Mouse (Mus musculus) stomach, embryonic 14.5 days (tissue): ENCODE data around the gene Gch1. TPM values are rescaled to one million over a fixed set of nuclear protein-coding genes. Genes with fewer than 3 reads are reported as not detected.

Experiments used
- ATAC-seq: fragments of 200-750 bp; cut with Nextera tagmentation; 2 replicates; pipeline ENCODE4 v1.8.0; 2017; ENCODE audit warnings: low read depth, moderate TSS enrichment; ENCODE audit not compliant: insufficient number of reproducible peaks, insufficient read depth, low FRiP score
- H3K27ac ChIP-seq: fragments of 300-500 bp; sonication (generic); 2 replicates; pipeline ENCODE4 v1.5.1; 2014; ENCODE audit warnings: mild to moderate bottlenecking, low read length, moderate library complexity, mixed read lengths
- H3K27me3 ChIP-seq: fragments of 300-500 bp; sonication (generic); 2 replicates; pipeline ENCODE4 v1.6.1; 2014; ENCODE audit warnings: low read length, control low read depth, mixed read lengths; ENCODE audit not compliant: control insufficient read depth, insufficient read depth
- H3K36me3 ChIP-seq: fragments of 300-500 bp; sonication (generic); 2 replicates; pipeline ENCODE4 v1.6.1; 2014; ENCODE audit warnings: mild to moderate bottlenecking, control low read depth, low read length, moderate library complexity, mixed read lengths; ENCODE audit not compliant: control insufficient read depth, insufficient read depth
- H3K4me1 ChIP-seq: fragments of 300-500 bp; sonication (generic); 2 replicates; pipeline ENCODE4 v1.6.1; 2014; ENCODE audit warnings: low read length, control low read depth, mixed read lengths; ENCODE audit not compliant: control insufficient read depth, insufficient read depth
- H3K4me2 ChIP-seq: fragments of 300-500 bp; sonication (generic); replicated peaks from 2 replicates; pipeline ENCODE4 v1.6.1; 2014; ENCODE audit warnings: low read depth, low read length, control low read depth
- H3K4me3 ChIP-seq: fragments of 300-500 bp; sonication (generic); 2 replicates; pipeline ENCODE4 v1.5.1; 2014; ENCODE audit warnings: low read depth, low read length, control low read depth
- H3K9ac ChIP-seq: fragments of 300-500 bp; sonication (generic); replicated peaks from 2 replicates; pipeline ENCODE4 v1.6.1; 2014; ENCODE audit warnings: low read depth, mild to moderate bottlenecking, control low read depth, low read length, moderate library complexity, mixed read lengths
- H3K9me3 ChIP-seq: fragments of 300-500 bp; sonication (generic); 2 replicates; pipeline ENCODE4 v1.6.1; 2016; ENCODE audit warnings: low read depth, low read length, control low read depth; ENCODE audit not compliant: control insufficient read depth
- WGBS: fragments of 180-500 bp; shearing (Covaris S2); extraction: QIAGEN DNeasy Blood & Tissue Kit; methylation state at CpG from one replicate; pipeline ENCODE4 v1.1.7; 2014; 5-methylcytosine and 5-hydroxymethylcytosine counted together
- polyA plus RNA-seq: library from polyadenylated mRNA; unstranded; fragments of >200 nt; fragmentation: Nextera tagmentation; extraction: Ambion mirVana; gene quantifications from 2 replicates; pipeline ENCODE4 v1.2.1, GENCODE M21; 2014

The Gch1 gene
- polyA plus RNA-seq, 1 experiment from 2014 or later = 4.5 TPM

- H3K9me3 ChIP-seq = no peaks in the 10 kb centered on the region
- no peaks in the 10 kb centered on the region for H3K27me3 ChIP-seq
- 56% methylated on average over 3 of the region's 3 CpGs for WGBS
- H3K27ac ChIP-seq = no peak overlapping the region
- H3K4me1 ChIP-seq = peaks cover 7% of the 10 kb centered on the region; the same call in 1 of the 2 replicates
- no peak overlapping the region for H3K4me3 ChIP-seq
- H3K9ac ChIP-seq = no peak overlapping the region
- no peak overlapping the region for H3K4me2 ChIP-seq
- no peaks in the 10 kb centered on the region for H3K36me3 ChIP-seq
- ATAC-seq = 0 out of 2 replicates have a peak, but pooled peaks have one; percentile 28
Measured at GRCm38 (mm10) chr14:47105174-47105557, 84.0 kb downstream of the Gch1 start.

- 39% methylated on average over 19 of the region's 19 CpGs for WGBS
- Histone ChIP-seq H3K9me3 (no peaks in the 10 kb centered on the region), H3K27me3 (no peaks in the 10 kb centered on the region), H3K4me1 (peaks cover 7% of the 10 kb centered on the region; the same call in 1 of the 2 replicates), H3K9ac (no peak overlapping the region), H3K36me3 (no peaks in the 10 kb centered on the region), H3K4me2 (peak overlapping the region; percentile 17; the same call in 1 of the 2 replicates), H3K27ac (peak overlapping the region; percentile 11; the same call in 1 of the 2 replicates), H3K4me3 (no peak overlapping the region)
- 0 out of 2 replicates have a peak, but pooled peaks have one; percentile 28 for ATAC-seq
Measured at GRCm38 (mm10) chr14:47104246-47105173, 84.7 kb downstream of the Gch1 start.

Other genes with a start within 250 kb of the Gch1 start
- 36.5 and 39.0 TPM in 2 replicates for gene Wdhd1, start 87.4 kb upstream of the Gch1 start, polyA plus RNA-seq
- gene Socs4, start 87.5 kb upstream of the Gch1 start, polyA plus RNA-seq = 5.3 and 6.0 TPM in 2 replicates
- 81.6 and 84.3 TPM in 2 replicates for gene Mapk1ip1l, start 108.9 kb upstream of the Gch1 start, polyA plus RNA-seq
- gene Lgals3, start 178.3 kb upstream of the Gch1 start, polyA plus RNA-seq = 15.9 and 16.6 TPM in 2 replicates
- gene Dlgap5, start 229.0 kb upstream of the Gch1 start, polyA plus RNA-seq = 46.1 and 49.5 TPM in 2 replicates